10 mouse cellular contexts compared by ENCODE assay signal in the genomic region with DNA sequence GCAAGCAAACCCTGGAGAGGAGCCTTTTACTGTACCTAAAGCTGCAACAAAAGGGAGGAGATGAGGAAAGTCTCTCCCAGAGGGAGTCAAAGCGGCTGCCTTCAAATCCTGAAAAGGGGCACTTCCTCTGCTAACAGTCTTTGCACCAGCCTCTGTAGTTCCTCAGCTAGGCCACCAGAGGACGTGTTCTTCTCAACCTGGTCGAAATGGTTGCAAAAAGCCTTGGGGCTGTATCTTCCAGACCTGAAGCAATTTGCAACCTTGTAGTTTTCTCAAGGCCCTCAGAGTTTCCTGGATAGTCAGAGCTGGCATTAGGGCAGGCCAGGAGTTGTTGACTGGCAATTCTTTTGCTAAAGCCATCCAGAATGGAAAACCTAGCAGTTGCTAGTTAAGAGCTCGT. TPM values are rescaled to one million over a fixed set of nuclear protein-coding genes. Genes with fewer than 3 reads are reported as not detected.
DNase-seq lines count a peak whose midpoint lies in the region; ATAC-seq and TF ChIP-seq lines count a peak whose summit lies in the region.
"Had no signal": no experiment of that assay in that cellular context is flagged by ENCODE, and none has a peak within 500 bp of the region (broad histone marks: within the 10 kb centered on the region; RNA-seq: fewer than 3 reads in every experiment).

No protein-coding gene starts in this region.

- H3K27ac ChIP-seq in hindbrain, postnatal 0 days = no peak overlapping the region
- no peak overlapping the region for H3K27ac ChIP-seq in hindbrain, embryonic 16.5 days (ENCODE audit: low read depth, low read length)
- no peak overlapping the region for H3K27ac ChIP-seq in limb, embryonic 10.5 days
- H3K27ac ChIP-seq: heart, embryonic 10.5 days had no signal

- no peaks in the 10 kb centered on the region for H3K36me3 ChIP-seq in hindbrain, postnatal 0 days (ENCODE audit: insufficient read depth, low read length)
- 0 out of 2 replicates have a peak, but pooled peaks cover 3% of the 10 kb centered on the region for H3K36me3 ChIP-seq in hindbrain, embryonic 16.5 days (ENCODE audit: control insufficient read depth, insufficient read depth, low read length)
- peaks cover 21% of the 10 kb centered on the region for H3K36me3 ChIP-seq in limb, embryonic 10.5 days

- H3K4me1 ChIP-seq in hindbrain, postnatal 0 days (ENCODE audit: insufficient read depth, low read length) = peaks cover 6% of the 10 kb centered on the region; the same call in 1 of the 2 replicates
- peaks cover 12% of the 10 kb centered on the region for H3K4me1 ChIP-seq in hindbrain, embryonic 16.5 days (ENCODE audit: control insufficient read depth, insufficient read depth, low read depth, low read length)
- peaks cover 16% of the 10 kb centered on the region for H3K4me1 ChIP-seq in limb, embryonic 10.5 days

- no peak overlapping the region for H3K4me2 ChIP-seq in hindbrain, postnatal 0 days (ENCODE audit: low read depth, low read length)
- no peak overlapping the region for H3K4me2 ChIP-seq in hindbrain, embryonic 16.5 days (ENCODE audit: low read length)

- H3K9me3 ChIP-seq in hindbrain, postnatal 0 days (ENCODE audit: low read length) = no peaks in the 10 kb centered on the region
- H3K9me3 ChIP-seq in hindbrain, embryonic 16.5 days (ENCODE audit: control insufficient read depth, low read length) = no peaks in the 10 kb centered on the region
- no peaks in the 10 kb centered on the region for H3K9me3 ChIP-seq in limb, embryonic 10.5 days (replicated peaks)
- H3K9me3 ChIP-seq: heart, embryonic 10.5 days had no signal

- H3K27me3 ChIP-seq in hindbrain, postnatal 0 days (ENCODE audit: insufficient read depth, low read length) = no peaks in the 10 kb centered on the region
- no peaks in the 10 kb centered on the region for H3K27me3 ChIP-seq in hindbrain, embryonic 16.5 days (replicated peaks; ENCODE audit: control insufficient read depth, insufficient read depth, low read length)
- no peaks in the 10 kb centered on the region for H3K27me3 ChIP-seq in limb, embryonic 10.5 days (ENCODE audit: low read depth, poor library complexity, severe bottlenecking)

- 36% methylated on average over 4 of the region's 4 CpGs for WGBS in hindbrain, postnatal 0 days
- 31% methylated on average over 4 of the region's 4 CpGs for WGBS in hindbrain, embryonic 16.5 days
- 40% methylated on average over 4 of the region's 4 CpGs for WGBS in limb, embryonic 10.5 days

- DNase-seq in hindbrain, postnatal 0 days (ENCODE audit: low spot score) = peak; percentile 5
- DNase-seq in CD4-positive helper T cell, adult 2 months (ENCODE audit: low read depth, low spot score) = peak; percentile 18
- DNase-seq in T-cell, adult 2 months (ENCODE audit: low spot score) = peak; percentile 53
- peak; percentile 28 for DNase-seq in lung, postnatal 25 days (ENCODE audit: low spot score)
- no peak for DNase-seq in gastrocnemius, postnatal 4 days (ENCODE audit: low spot score in 2 of 2)
- no peak for DNase-seq in limb, embryonic 10.5 days (ENCODE audit: low spot score)

- no peak overlapping the region for H3K4me3 ChIP-seq in hindbrain, postnatal 0 days (ENCODE audit: low read length)
- no peak overlapping the region for H3K4me3 ChIP-seq in hindbrain, embryonic 16.5 days (ENCODE audit: low read length)
- H3K4me3 ChIP-seq in limb, embryonic 10.5 days = no peak overlapping the region
- H3K4me3 ChIP-seq: heart, embryonic 10.5 days had no signal

- peak; percentile 54 for TF ChIP-seq CTCF in hindbrain, postnatal 0 days (IDR thresholded peaks at IDR 0.05; ENCODE audit: low read depth)

- ATAC-seq in hindbrain, postnatal 0 days = no peak
- no peak for ATAC-seq in hindbrain, embryonic 16.5 days
- ATAC-seq in inflammation-experienced regulatory T-cells, adult 6 months = no peak

- H3K9ac ChIP-seq in hindbrain, postnatal 0 days (replicated peaks; ENCODE audit: low read length) = no peak overlapping the region
- no peak overlapping the region for H3K9ac ChIP-seq in hindbrain, embryonic 16.5 days (ENCODE audit: low read depth, low read length)

RNA-seq across cellular contexts. Expression of gene Telo2, which starts 1.5 kb away (rescaled TPM):
- 46.9 and 59.3 TPM in 2 replicates for total RNA-seq in hindbrain, postnatal 0 days (2014; rRNA removed)
- polyA plus RNA-seq in hindbrain, postnatal 0 days (2015; fragmentation: Nextera tagmentation; extraction: Ambion mirVana) = 32.5 and 33.1 TPM in 2 replicates
- polyA plus RNA-seq in hindbrain, embryonic 16.5 days (2015; fragmentation: Nextera tagmentation; extraction: Ambion mirVana) = 54.6 and 60.8 TPM in 2 replicates
- polyA plus RNA-seq in inflammation-experienced regulatory T-cells, adult 6 months (2017; shearing (Covaris generic)) = 10 to 100 TPM; 13.5 to 33.6 (median 17.7) TPM
- total RNA-seq in gastrocnemius, postnatal 4 days (2021) = 10 to 100 TPM; 23.5 to 27.8 TPM
- polyA plus RNA-seq in limb, embryonic 10.5 days (2016; fragmentation: Nextera tagmentation; extraction: Ambion mirVana) = 60.6 and 60.7 TPM in 2 replicates

RNA-seq across cellular contexts. Expression of gene Ptx4, which starts 3.3 kb away (rescaled TPM):
- total RNA-seq in hindbrain, postnatal 0 days (2014; rRNA removed) = 0.63 TPM in 1 of 2 replicates, not detected in the other
- polyA plus RNA-seq in hindbrain, postnatal 0 days (2015; fragmentation: Nextera tagmentation; extraction: Ambion mirVana) = 0.21 and 0.26 TPM in 2 replicates
- 0.49 TPM in 1 of 2 replicates, not detected in the other for polyA plus RNA-seq in hindbrain, embryonic 16.5 days (2015; fragmentation: Nextera tagmentation; extraction: Ambion mirVana)
- not detected for polyA plus RNA-seq in inflammation-experienced regulatory T-cells, adult 6 months (2017; shearing (Covaris generic))
- total RNA-seq in gastrocnemius, postnatal 4 days (2021) = 10 to 100 TPM in 1 of 2 experiments, 1 to 10 TPM in 1; 6.0 to 12.6 TPM
- polyA plus RNA-seq in limb, embryonic 10.5 days (2016; fragmentation: Nextera tagmentation; extraction: Ambion mirVana) = 0.18 and 0.23 TPM in 2 replicates

RNA-seq across cellular contexts. Expression of gene Clcn7, which starts 15.9 kb away (rescaled TPM):
- 34.9 and 40.6 TPM in 2 replicates for total RNA-seq in hindbrain, postnatal 0 days (2014; rRNA removed)
- 22.9 and 23.3 TPM in 2 replicates for polyA plus RNA-seq in hindbrain, postnatal 0 days (2015; fragmentation: Nextera tagmentation; extraction: Ambion mirVana)
- polyA plus RNA-seq in hindbrain, embryonic 16.5 days (2015; fragmentation: Nextera tagmentation; extraction: Ambion mirVana) = 28.9 and 34.3 TPM in 2 replicates
- polyA plus RNA-seq in inflammation-experienced regulatory T-cells, adult 6 months (2017; shearing (Covaris generic)) = 10 to 100 TPM; 16.6 to 27.4 (median 20.6) TPM
- total RNA-seq in gastrocnemius, postnatal 4 days (2021) = 10 to 100 TPM; 23.0 to 25.0 TPM
- 21.3 and 26.5 TPM in 2 replicates for polyA plus RNA-seq in limb, embryonic 10.5 days (2016; fragmentation: Nextera tagmentation; extraction: Ambion mirVana)

RNA-seq across cellular contexts. Expression of gene Tmem204, which starts 33.9 kb away (rescaled TPM):
- 15.4 and 21.5 TPM in 2 replicates for total RNA-seq in hindbrain, postnatal 0 days (2014; rRNA removed)
- polyA plus RNA-seq in hindbrain, postnatal 0 days (2015; fragmentation: Nextera tagmentation; extraction: Ambion mirVana) = 11.5 and 11.7 TPM in 2 replicates
- 13.8 and 14.1 TPM in 2 replicates for polyA plus RNA-seq in hindbrain, embryonic 16.5 days (2015; fragmentation: Nextera tagmentation; extraction: Ambion mirVana)
- under 1 TPM in 2 of 3 experiments, not detected in 1; 0.47 to 0.66 TPM for polyA plus RNA-seq in inflammation-experienced regulatory T-cells, adult 6 months (2017; shearing (Covaris generic))
- 10 to 100 TPM; 14.6 to 19.9 TPM for total RNA-seq in gastrocnemius, postnatal 4 days (2021)
- 11.3 and 15.3 TPM in 2 replicates for polyA plus RNA-seq in limb, embryonic 10.5 days (2016; fragmentation: Nextera tagmentation; extraction: Ambion mirVana)

RNA-seq across cellular contexts. Expression of gene Ccdc154, which starts 45.0 kb away (rescaled TPM):
- total RNA-seq in hindbrain, postnatal 0 days (2014; rRNA removed) = not detected in 2 replicates
- polyA plus RNA-seq in hindbrain, postnatal 0 days (2015; fragmentation: Nextera tagmentation; extraction: Ambion mirVana) = not detected in 2 replicates
- polyA plus RNA-seq in hindbrain, embryonic 16.5 days (2015; fragmentation: Nextera tagmentation; extraction: Ambion mirVana) = not detected in 2 replicates
- polyA plus RNA-seq in inflammation-experienced regulatory T-cells, adult 6 months (2017; shearing (Covaris generic)) = not detected
- under 1 TPM; 0.15 to 0.21 TPM for total RNA-seq in gastrocnemius, postnatal 4 days (2021)
- polyA plus RNA-seq in limb, embryonic 10.5 days (2016; fragmentation: Nextera tagmentation; extraction: Ambion mirVana) = not detected in 2 replicates
- total RNA-seq: left cerebral cortex, adult 8-10 months had no signal
- polyA plus RNA-seq: heart, embryonic 10.5 days had no signal

Comparison
In these comparisons a context has a peak if more than half of its experiments do, and no peak if none do; other contexts are left out.
1. DNase-seq: peak in hindbrain, postnatal 0 days (single experiment), CD4-positive helper T cell, adult 2 months (single experiment), T-cell, adult 2 months (single experiment) and lung, postnatal 25 days (single experiment); none in gastrocnemius, postnatal 4 days (0 of 2) and limb, embryonic 10.5 days (single experiment).